9 mouse cellular contexts compared by ENCODE assay signal in the genomic region with DNA sequence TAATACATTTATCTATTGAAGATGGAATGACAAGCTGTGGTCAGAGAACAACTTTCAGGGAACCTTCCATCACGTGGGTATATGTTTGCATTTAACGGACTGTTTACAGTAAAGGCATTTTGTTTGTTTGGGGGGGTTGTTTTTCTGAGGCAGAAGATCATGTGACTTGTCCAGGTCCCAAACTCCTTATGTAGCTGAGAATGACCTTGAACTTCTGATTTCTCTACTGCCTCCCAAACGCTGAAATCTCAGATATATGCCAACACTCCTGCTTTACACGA. TPM values are rescaled to one million over a fixed set of nuclear protein-coding genes. Genes with fewer than 3 reads are reported as not detected.
DNase-seq lines count a peak whose midpoint lies in the region; ATAC-seq and TF ChIP-seq lines count a peak whose summit lies in the region.
"Had no signal": no experiment of that assay in that cellular context is flagged by ENCODE, and none has a peak within 500 bp of the region (broad histone marks: within the 10 kb centered on the region; RNA-seq: fewer than 3 reads in every experiment).

No protein-coding gene starts in this region.

- no peaks in the 10 kb centered on the region for H3K27me3 ChIP-seq in erythroblast, embryonic 14.5 days (ENCODE audit: control insufficient read depth)
- no peaks in the 10 kb centered on the region for H3K27me3 ChIP-seq in testis, adult 2 months (ENCODE audit: control insufficient read depth, insufficient read depth, low read length)
- no peaks in the 10 kb centered on the region for H3K27me3 ChIP-seq in limb, embryonic 14.5 days (ENCODE audit: control insufficient read depth, insufficient read depth, low read length)
- no peaks in the 10 kb centered on the region for H3K27me3 ChIP-seq in stomach, postnatal 0 days (ENCODE audit: control insufficient read depth, insufficient read depth, low read length)

- H3K4me3 ChIP-seq in erythroblast, embryonic 14.5 days (replicated peaks): peak overlapping the region; percentile 82
- H3K4me3 ChIP-seq in testis, adult 2 months (ENCODE audit: control insufficient read depth, low read depth, low read length): peak overlapping the region; percentile 77
- peak overlapping the region; percentile 83 for H3K4me3 ChIP-seq in limb, embryonic 14.5 days (replicated peaks; ENCODE audit: low read length)
- H3K4me3 ChIP-seq in stomach, postnatal 0 days (ENCODE audit: low read depth, low read length): 0 out of 2 replicates have a peak overlapping the region, but pooled peaks have one; percentile 98

- H3K9me3 ChIP-seq in erythroblast, embryonic 14.5 days (ENCODE audit: control insufficient read depth, low read length): no peaks in the 10 kb centered on the region; the same call in 1 of the 2 replicates
- no peaks in the 10 kb centered on the region for H3K9me3 ChIP-seq in limb, embryonic 14.5 days (ENCODE audit: control insufficient read depth, low read length)
- H3K9me3 ChIP-seq in stomach, postnatal 0 days (ENCODE audit: control insufficient read depth, low read length): no peaks in the 10 kb centered on the region

- H3K4me2 ChIP-seq in limb, embryonic 14.5 days (replicated peaks; ENCODE audit: low read depth, low read length, severe bottlenecking): peak overlapping the region; percentile 57
- H3K4me2 ChIP-seq in stomach, postnatal 0 days (replicated peaks; ENCODE audit: low read depth): peak overlapping the region; percentile 80; the same call in 1 of the 2 replicates

- peaks cover 31% of the 10 kb centered on the region for H3K4me1 ChIP-seq in erythroblast, embryonic 14.5 days (ENCODE audit: control insufficient read depth)
- H3K4me1 ChIP-seq in testis, adult 2 months (ENCODE audit: control insufficient read depth, insufficient read depth, low read length): peaks cover 2% of the 10 kb centered on the region
- no peaks in the 10 kb centered on the region; the same call in 1 of the 2 replicates for H3K4me1 ChIP-seq in limb, embryonic 14.5 days (ENCODE audit: control insufficient read depth, insufficient read depth, low read length)
- no peaks in the 10 kb centered on the region for H3K4me1 ChIP-seq in stomach, postnatal 0 days (replicated peaks; ENCODE audit: control insufficient read depth, insufficient read depth)

- TF ChIP-seq CTCF in testis, adult 2 months (IDR thresholded peaks at IDR 0.05; ENCODE audit: control insufficient read depth, insufficient read depth, insufficient replicate concordance, low read depth, low read length): no peak
- TF ChIP-seq CTCF in stomach, postnatal 0 days (IDR thresholded peaks at IDR 0.05; ENCODE audit: low read depth): no peak

- WGBS in limb, embryonic 14.5 days: 30% methylated on average over 4 of the region's 4 CpGs
- WGBS in stomach, postnatal 0 days: 24% methylated on average over 4 of the region's 4 CpGs

- DNase-seq in testis, postnatal 10 days (ENCODE audit: low spot score): no peak
- DNase-seq in limb, embryonic 14.5 days (ENCODE audit: low spot score): no peak
- DNase-seq in stomach, postnatal 0 days (ENCODE audit: low spot score): no peak
- no peak for DNase-seq in gastrocnemius, adult 18-20 months (ENCODE audit: low spot score)
- DNase-seq in natural killer cell, adult 2 months (ENCODE audit: low spot score in 2 of 2): no peak

- TF ChIP-seq EP300 in stomach, postnatal 0 days (optimal IDR thresholded peaks at IDR 0.05): no peak

- H3K27ac ChIP-seq in testis, adult 2 months (ENCODE audit: control insufficient read depth, insufficient read depth, low read depth, low read length): peak overlapping the region; percentile 36
- no peak overlapping the region for H3K27ac ChIP-seq in limb, embryonic 14.5 days (replicated peaks; ENCODE audit: low read depth, low read length)
- H3K27ac ChIP-seq in stomach, postnatal 0 days (replicated peaks): no peak overlapping the region

- peaks cover 32% of the 10 kb centered on the region for H3K36me3 ChIP-seq in erythroblast, embryonic 14.5 days (ENCODE audit: control insufficient read depth)
- no peaks in the 10 kb centered on the region for H3K36me3 ChIP-seq in testis, adult 2 months (ENCODE audit: control insufficient read depth, insufficient read depth, low read length)
- H3K36me3 ChIP-seq in limb, embryonic 14.5 days (ENCODE audit: control insufficient read depth, insufficient read depth, low read length): no peaks in the 10 kb centered on the region
- H3K36me3 ChIP-seq in stomach, postnatal 0 days (ENCODE audit: control insufficient read depth, insufficient read depth, low read length): no peaks in the 10 kb centered on the region

- no peak for TF ChIP-seq POLR2A in testis, adult 2 months (IDR thresholded peaks at IDR 0.05; ENCODE audit: control insufficient read depth, low read depth, low read length)
- TF ChIP-seq POLR2A in limb, embryonic 14.5 days (IDR thresholded peaks at IDR 0.05; ENCODE audit: borderline replicate concordance, extremely low read depth, insufficient read depth, insufficient read length): no peak

- ATAC-seq in erythroblast, adult 5-6 weeks (replicated peaks; ENCODE audit: low FRiP score, poor library complexity, severe bottlenecking): no peak
- peak; percentile 16; the same call in 1 of the 2 replicates for ATAC-seq in limb, embryonic 14.5 days (ENCODE audit: low FRiP score, low read depth)
- ATAC-seq in stomach, postnatal 0 days (ENCODE audit: low FRiP score, low TSS enrichment): no peak

- H3K9ac ChIP-seq in limb, embryonic 14.5 days (ENCODE audit: low read depth, low read length, severe bottlenecking): 0 out of 2 replicates have a peak overlapping the region, but pooled peaks have one; percentile 94
- no peak overlapping the region for H3K9ac ChIP-seq in stomach, postnatal 0 days (ENCODE audit: low read length)

RNA-seq across cellular contexts. Expression of gene Rfc1, which starts 0.5 kb away (rescaled TPM):
- polyA plus RNA-seq in erythroblast, embryonic 14.5 days (2012): 0.71 and 0.98 TPM in 2 replicates
- 14.2 and 29.5 TPM in 2 replicates for total RNA-seq in erythroblast, adult 5-6 weeks (2015; ENCODE audit: low replicate concordance)
- total RNA-seq in erythroblast, adult 5-6 weeks (2017; ENCODE audit: low replicate concordance): 36.8 and 38.2 TPM in 2 replicates
- 38.6 and 39.4 TPM in 2 replicates for polyA plus RNA-seq in testis, adult 2 months (2012; rRNA removed)
- polyA plus RNA-seq in limb, embryonic 14.5 days (2012; rRNA removed): 40.1 and 50.1 TPM in 2 replicates
- 92.1 and 99.1 TPM in 2 replicates for polyA plus RNA-seq in limb, embryonic 14.5 days (2014; fragmentation: Nextera tagmentation; extraction: Ambion mirVana)
- 32.5 and 43.7 TPM in 2 replicates for polyA plus RNA-seq in stomach, postnatal 0 days (2015; fragmentation: Nextera tagmentation; extraction: Ambion mirVana)
- total RNA-seq in gastrocnemius, adult 18-20 months (2021): 10 to 100 TPM; 29.6 to 30.1 TPM

RNA-seq across cellular contexts. Expression of gene Klb, which starts 12.1 kb away (rescaled TPM):
- 0.01 and 0.02 TPM in 2 replicates for polyA plus RNA-seq in erythroblast, embryonic 14.5 days (2012)
- total RNA-seq in erythroblast, adult 5-6 weeks (2015; ENCODE audit: low replicate concordance): not detected in 2 replicates
- total RNA-seq in erythroblast, adult 5-6 weeks (2017; ENCODE audit: low replicate concordance): not detected in 2 replicates
- 0.65 and 0.72 TPM in 2 replicates for polyA plus RNA-seq in testis, adult 2 months (2012; rRNA removed)
- 0.05 and 0.11 TPM in 2 replicates for polyA plus RNA-seq in limb, embryonic 14.5 days (2012; rRNA removed)
- not detected in 2 replicates for polyA plus RNA-seq in limb, embryonic 14.5 days (2014; fragmentation: Nextera tagmentation; extraction: Ambion mirVana)
- polyA plus RNA-seq in stomach, postnatal 0 days (2015; fragmentation: Nextera tagmentation; extraction: Ambion mirVana): 0.24 and 0.25 TPM in 2 replicates
- total RNA-seq in gastrocnemius, adult 18-20 months (2021): under 1 TPM; 0.18 to 0.26 TPM
- total RNA-seq: common myeloid progenitor, adult 5-6 weeks had no signal

RNA-seq across cellular contexts. Expression of gene Rpl9, which starts 55.2 kb away (rescaled TPM):
- 7.0 and 12.0 TPM in 2 replicates for polyA plus RNA-seq in erythroblast, embryonic 14.5 days (2012)
- total RNA-seq in erythroblast, adult 5-6 weeks (2015; ENCODE audit: low replicate concordance): 636 and 727 TPM in 2 replicates
- 268 and 390 TPM in 2 replicates for total RNA-seq in erythroblast, adult 5-6 weeks (2017; ENCODE audit: low replicate concordance)
- 137 and 148 TPM in 2 replicates for polyA plus RNA-seq in testis, adult 2 months (2012; rRNA removed)
- polyA plus RNA-seq in limb, embryonic 14.5 days (2012; rRNA removed): 912 and 1,134 TPM in 2 replicates
- 1,325 and 1,347 TPM in 2 replicates for polyA plus RNA-seq in limb, embryonic 14.5 days (2014; fragmentation: Nextera tagmentation; extraction: Ambion mirVana)
- polyA plus RNA-seq in stomach, postnatal 0 days (2015; fragmentation: Nextera tagmentation; extraction: Ambion mirVana): 917 and 919 TPM in 2 replicates
- 100 to 1,000 TPM; 558 to 781 TPM for total RNA-seq in gastrocnemius, adult 18-20 months (2021)

RNA-seq across cellular contexts. Expression of gene Lias, which starts 55.3 kb away (rescaled TPM):
- polyA plus RNA-seq in erythroblast, embryonic 14.5 days (2012): 0.31 and 0.35 TPM in 2 replicates
- 13.8 and 38.0 TPM in 2 replicates for total RNA-seq in erythroblast, adult 5-6 weeks (2015; ENCODE audit: low replicate concordance)
- 20.7 and 24.7 TPM in 2 replicates for total RNA-seq in erythroblast, adult 5-6 weeks (2017; ENCODE audit: low replicate concordance)
- 29.5 and 32.1 TPM in 2 replicates for polyA plus RNA-seq in testis, adult 2 months (2012; rRNA removed)
- 27.9 and 36.8 TPM in 2 replicates for polyA plus RNA-seq in limb, embryonic 14.5 days (2012; rRNA removed)
- 62.7 and 63.7 TPM in 2 replicates for polyA plus RNA-seq in limb, embryonic 14.5 days (2014; fragmentation: Nextera tagmentation; extraction: Ambion mirVana)
- polyA plus RNA-seq in stomach, postnatal 0 days (2015; fragmentation: Nextera tagmentation; extraction: Ambion mirVana): 43.4 and 46.0 TPM in 2 replicates
- 10 to 100 TPM; 44.5 to 51.0 TPM for total RNA-seq in gastrocnemius, adult 18-20 months (2021)

Comparison
In these comparisons a context has a peak if more than half of its experiments do, and no peak if none do; other contexts are left out.
1. RNA of gene Rfc1, which starts 0.5 kb away (polyA plus RNA-seq): 40.1 to 99.1 TPM in limb, embryonic 14.5 days, 32.5 to 43.7 TPM in stomach, postnatal 0 days and 38.6 to 39.4 TPM in testis, adult 2 months; 0.71 to 0.98 TPM in erythroblast, embryonic 14.5 days; every median in the first group is over 10 times any median in the second.
2. RNA of gene Rpl9, which starts 55.2 kb away (polyA plus RNA-seq): 912 to 1,347 TPM in limb, embryonic 14.5 days, 917 to 919 TPM in stomach, postnatal 0 days and 137 to 148 TPM in testis, adult 2 months; 7.0 to 12.0 TPM in erythroblast, embryonic 14.5 days; every median in the first group is over 10 times any median in the second.
3. Peak in every context shown above with its lines, with median percentiles within 50 percentile points of each other: H3K4me3 ChIP-seq.